Mouse (Mus musculus): Measurements from ENCODE around the gene Ube2f. TPM values are rescaled to one million over a fixed set of nuclear protein-coding genes. Genes with fewer than 3 reads are reported as not detected.
A peak's percentile ranks its signal among the peaks of the same experiment; 100 is the strongest.

The Ube2f gene
- polyA plus RNA-seq, 1 experiment, result 39.0 TPM

DNA sequence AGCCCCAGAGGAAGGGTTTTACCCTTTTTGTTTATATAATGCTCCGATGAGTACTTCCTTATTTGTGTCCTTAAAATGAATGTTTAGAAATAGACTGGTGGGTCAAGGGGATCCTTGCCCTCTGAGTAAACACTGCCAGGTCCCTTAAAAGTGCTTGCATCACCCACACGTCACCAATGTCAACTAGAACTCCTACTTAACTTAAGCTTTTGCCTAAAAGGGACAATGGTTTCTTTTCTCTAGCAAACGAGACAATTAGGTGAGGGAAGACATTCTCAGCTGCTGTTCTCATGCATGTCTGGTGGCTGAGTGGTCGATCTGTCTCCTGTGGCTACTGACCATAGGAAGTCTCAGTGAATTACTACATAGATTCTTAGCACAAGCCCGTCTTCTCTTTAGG, 18.2 kb upstream of the Ube2f start:
- no peak for DNase-seq (ENCODE audit: low read depth, low spot score)
- WGBS, result 33% methylated on average over 5 of the region's 5 CpGs

DNA sequence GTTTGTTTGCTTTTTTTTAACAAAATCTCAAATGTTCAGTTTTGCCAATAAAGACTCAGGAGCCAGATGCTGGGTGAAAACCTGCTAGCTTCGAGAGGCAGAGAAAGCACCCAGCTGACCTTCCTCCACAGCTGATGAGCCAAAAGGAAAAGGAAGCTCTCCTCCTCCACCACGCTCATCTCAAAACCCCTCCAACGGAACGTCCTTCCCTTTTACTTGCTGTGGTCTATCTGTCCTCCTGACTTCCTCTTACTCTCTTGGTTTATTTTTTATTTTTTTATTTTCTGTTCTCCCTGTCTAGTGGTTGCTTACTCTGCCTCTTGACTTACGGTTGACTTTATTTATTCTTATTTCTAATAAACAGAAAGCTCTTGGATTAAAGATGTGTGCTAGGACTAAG, 14.7 kb upstream of the Ube2f start:
- WGBS, result 58% methylated on average over 5 of the region's 5 CpGs
- DNase-seq (ENCODE audit: low read depth, low spot score), result no peak

DNA sequence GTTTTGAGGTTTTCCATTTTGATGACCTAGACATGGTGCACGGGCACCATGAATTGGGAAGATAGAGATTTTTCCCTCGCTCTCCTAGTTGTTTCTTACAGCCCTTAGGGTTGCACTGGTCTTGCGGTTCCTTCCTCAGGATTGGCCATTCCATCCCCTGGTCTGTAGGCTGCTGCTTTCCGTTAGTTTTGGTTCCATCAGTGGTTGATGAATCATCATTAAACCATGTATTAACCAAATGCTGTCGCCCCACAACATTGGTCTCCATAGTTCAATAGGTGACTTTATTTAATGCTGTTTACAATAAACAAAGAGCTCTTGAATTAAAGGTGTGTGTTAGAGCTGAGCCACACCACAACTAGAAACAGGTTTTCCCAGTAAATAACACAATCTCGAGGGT, 12.4 kb upstream of the Ube2f start:
- DNase-seq (ENCODE audit: low read depth, low spot score), result no peak
- 75% methylated on average over 6 of the region's 6 CpGs for WGBS

DNA sequence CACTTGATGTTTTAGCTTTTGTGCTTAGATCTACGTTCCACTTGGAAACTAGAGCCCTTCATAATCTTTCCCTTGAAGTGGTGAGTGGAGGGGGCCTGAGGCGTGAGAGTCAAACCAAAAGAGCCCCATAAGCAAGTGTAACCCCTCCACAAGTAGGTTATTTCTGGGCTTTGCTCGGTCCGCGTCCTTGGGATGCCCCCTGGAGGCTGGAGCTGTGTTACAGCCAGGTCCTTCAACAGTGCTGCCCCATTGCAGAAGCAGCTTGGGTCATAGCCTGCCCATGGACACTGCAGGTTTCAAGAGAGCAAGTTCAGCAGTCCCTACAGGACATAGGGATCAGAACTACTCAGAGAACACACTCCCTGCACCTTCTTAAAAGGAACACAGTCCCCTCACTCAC, 11.0 kb upstream of the Ube2f start:
- no peak for DNase-seq (ENCODE audit: low read depth, low spot score)
- 24% methylated on average over 5 of the region's 5 CpGs for WGBS

DNA sequence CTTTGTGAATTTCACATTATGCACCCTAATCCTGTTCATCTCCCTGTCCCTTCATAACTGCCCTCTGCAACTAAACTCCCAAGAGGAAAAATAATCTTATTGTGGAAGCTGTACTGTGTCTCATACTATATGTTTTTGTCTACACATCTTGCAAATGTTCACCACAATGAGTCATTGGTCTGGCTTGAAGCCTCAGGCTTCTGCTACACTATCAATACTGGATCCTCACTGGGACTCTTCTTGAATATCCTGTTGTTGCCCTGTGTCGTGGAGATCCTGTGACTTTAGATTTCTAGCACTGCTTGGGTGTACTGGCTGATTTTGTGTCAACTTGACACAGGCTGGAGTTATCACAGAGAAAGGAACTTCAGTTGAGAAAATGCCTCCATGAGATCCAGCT, 10.3 kb upstream of the Ube2f start:
- no peak for DNase-seq (ENCODE audit: low read depth, low spot score)
- WGBS, result 76% methylated on average over 1 of the region's 1 CpGs

- WGBS, result 67% methylated on average over 1 of the region's 1 CpGs
- peak; percentile 92 for DNase-seq (ENCODE audit: low read depth, low spot score)
These were observed 9.4 kb upstream of the Ube2f start for GRCm38 (mm10) chr1:91240685-91241084.

- WGBS, result 65% methylated on average over 4 of the region's 4 CpGs
- DNase-seq (ENCODE audit: low read depth, low spot score), result no peak
These were observed 8.9 kb upstream of the Ube2f start for GRCm38 (mm10) chr1:91241249-91241648.

GRCm38 (mm10) chr1:91248242-91248641, 1.9 kb upstream of the Ube2f start:
- DNase-seq (ENCODE audit: low read depth, low spot score), result no peak
- 39% methylated on average over 5 of the region's 5 CpGs for WGBS

GRCm38 (mm10) chr1:91248970-91249369, 1.1 kb upstream of the Ube2f start:
- WGBS, result 50% methylated on average over 4 of the region's 4 CpGs
- no peak for DNase-seq (ENCODE audit: low read depth, low spot score)

DNA sequence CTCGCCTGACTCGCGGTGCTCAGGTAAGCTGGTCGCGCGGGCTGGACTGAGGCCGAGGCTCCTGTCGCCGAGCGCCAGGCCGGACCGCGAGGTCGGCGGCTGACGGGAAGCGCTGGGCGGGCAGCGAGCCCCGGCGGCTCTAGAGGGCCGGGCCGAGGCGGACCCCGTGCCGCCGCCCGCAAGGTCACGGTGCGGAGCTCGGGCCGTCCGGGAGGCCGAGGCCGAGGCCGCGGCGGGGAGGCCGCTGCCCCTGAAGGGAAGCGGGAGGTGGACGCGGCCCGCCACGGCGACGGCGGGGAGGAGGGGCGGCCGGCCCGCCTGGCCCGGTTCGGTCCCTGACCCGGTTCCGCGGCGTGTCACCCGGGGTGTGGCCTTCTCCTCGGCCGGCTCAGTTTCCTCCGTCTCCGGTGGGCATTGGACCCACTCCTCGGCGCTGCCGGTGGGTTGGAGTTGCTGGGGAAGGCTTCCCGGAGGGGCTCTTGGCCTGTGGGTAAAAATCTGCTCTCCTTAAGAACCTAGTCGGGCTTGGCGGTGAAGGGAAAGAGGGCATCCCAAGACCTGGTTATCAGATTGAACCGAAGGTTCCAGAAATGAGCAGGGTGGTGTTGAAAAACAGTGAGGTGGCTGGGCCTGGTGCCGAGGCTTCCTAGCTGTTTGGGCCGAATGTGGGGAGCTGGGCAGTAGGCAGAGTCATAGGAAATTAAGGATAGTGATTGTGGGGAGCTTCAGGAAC, 477 bp downstream of the Ube2f start:
- WGBS, result under 1% methylated on average over 70 of the region's 70 CpGs
- DNase-seq (ENCODE audit: low read depth, low spot score), result no peak

GRCm38 (mm10) chr1:91251148-91251650, 1.1 kb downstream of the Ube2f start:
- 27% methylated on average over 5 of the region's 5 CpGs for WGBS
- no peak for DNase-seq (ENCODE audit: low read depth, low spot score)

- 40% methylated on average over 8 of the region's 8 CpGs for WGBS
- no peak for DNase-seq (ENCODE audit: low read depth, low spot score)
These were observed 1.8 kb downstream of the Ube2f start for GRCm38 (mm10) chr1:91251927-91252326.

DNA sequence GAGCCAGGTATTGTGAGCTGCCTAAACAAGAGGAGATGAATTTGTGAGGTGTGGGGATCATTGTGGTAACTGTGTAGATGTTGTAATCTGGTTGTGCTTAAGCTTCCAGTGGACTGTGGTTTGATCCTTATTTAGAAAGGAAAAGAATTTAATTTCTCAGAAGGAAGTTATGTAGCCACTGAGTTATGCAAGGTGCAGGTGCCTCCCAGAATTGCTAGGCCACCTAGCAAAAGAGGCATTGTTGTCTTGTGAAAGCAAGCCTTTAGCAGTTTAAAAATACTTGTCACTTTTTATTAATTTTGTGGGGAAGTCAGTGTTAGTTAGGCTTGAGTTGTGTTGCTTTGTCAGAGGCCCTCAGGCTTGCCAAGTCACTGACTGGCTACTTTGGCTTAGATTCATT, 7.8 kb downstream of the Ube2f start:
- no peak for DNase-seq (ENCODE audit: low read depth, low spot score)

- WGBS, result 47% methylated on average over 5 of the region's 5 CpGs
- DNase-seq (ENCODE audit: low read depth, low spot score), result no peak
These were observed 9.7 kb downstream of the Ube2f start for GRCm38 (mm10) chr1:91259794-91260193.

GRCm38 (mm10) chr1:91262508-91262907, 12.4 kb downstream of the Ube2f start:
- DNase-seq (ENCODE audit: low read depth, low spot score), result no peak
- 88% methylated on average over 7 of the region's 7 CpGs for WGBS

DNA sequence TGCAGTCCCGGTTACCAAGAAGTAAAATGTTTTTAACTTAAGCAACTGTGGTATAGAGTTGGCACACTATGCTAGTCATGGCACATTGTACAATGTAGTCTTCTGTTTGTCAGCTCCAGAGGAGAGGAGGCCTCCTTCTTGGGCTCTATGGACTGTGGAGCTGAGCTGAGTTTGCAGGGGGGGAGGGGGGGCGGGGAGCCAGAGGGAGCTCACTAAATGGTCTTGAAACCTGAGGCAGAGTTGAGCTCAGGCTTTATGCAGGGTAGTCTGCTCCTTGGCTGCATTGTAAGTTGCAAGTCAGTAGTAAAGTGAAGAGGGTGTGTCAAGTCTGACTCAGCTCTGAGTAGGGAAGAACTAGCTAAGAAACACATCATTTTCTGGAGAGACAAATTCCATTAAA, 22.2 kb downstream of the Ube2f start:
- 77% methylated on average over 2 of the region's 2 CpGs for WGBS

GRCm38 (mm10) chr1:91276581-91276980, 26.5 kb downstream of the Ube2f start:
- DNase-seq (ENCODE audit: low read depth, low spot score), result no peak
- 94% methylated on average over 4 of the region's 4 CpGs for WGBS

More for the DNA sequence above, 22.2 kb downstream of the Ube2f start:
- no peak for DNase-seq (ENCODE audit: low read depth, low spot score)

DNA sequence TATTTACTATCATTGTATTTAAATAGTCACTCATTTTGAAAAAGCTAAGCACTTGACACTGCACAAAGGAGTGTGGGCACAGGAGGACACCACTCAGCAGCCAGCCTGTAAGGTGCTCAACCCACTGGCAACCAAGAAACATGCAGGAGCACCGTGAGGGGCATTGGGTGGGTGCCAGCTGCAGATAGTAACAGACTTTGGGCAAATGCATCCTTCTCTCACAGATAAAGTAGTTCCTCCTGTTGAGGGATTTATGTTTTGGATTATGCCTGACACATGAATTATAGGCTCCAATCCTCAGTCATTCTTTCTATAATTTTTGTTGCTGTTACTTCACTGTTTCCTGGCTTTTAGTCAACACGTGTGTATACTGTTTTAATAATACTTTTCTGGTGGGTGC, 27.4 kb downstream of the Ube2f start:
- DNase-seq (ENCODE audit: low read depth, low spot score), result no peak
- WGBS, result 88% methylated on average over 2 of the region's 2 CpGs

DNA sequence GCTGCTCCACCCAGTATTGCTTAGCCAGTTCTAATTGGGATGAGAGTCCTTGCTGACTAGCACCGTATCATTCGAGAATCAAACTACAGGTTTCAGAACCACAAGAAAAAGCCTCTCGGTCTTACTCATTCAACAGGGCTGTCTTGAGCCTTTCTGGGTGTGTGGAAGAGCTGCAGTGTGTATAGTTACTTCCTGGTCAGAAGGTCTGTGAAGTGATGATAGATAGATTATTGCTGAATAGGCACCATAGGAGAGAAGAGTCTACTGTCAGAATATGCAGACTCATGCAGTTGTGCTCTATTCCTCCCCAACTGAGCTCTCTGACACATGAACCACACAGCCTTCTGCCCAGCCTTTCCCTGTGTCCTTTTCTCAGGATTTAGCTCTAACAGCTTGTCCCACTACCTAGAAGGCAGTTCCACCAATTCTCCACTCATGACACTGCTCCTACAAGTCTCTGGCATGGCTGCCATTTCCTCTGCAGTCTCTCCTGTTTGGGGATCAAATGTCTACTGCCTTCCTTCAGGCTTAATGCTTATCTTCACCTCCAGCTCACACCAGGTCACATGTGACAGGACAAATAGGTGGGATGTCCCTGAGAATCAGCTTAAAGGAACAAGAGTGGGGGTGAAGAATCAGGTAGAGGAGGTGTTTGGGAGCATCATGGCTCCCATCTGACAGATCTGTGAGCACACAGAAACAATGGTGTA, 28.5 kb downstream of the Ube2f start:
- 96% methylated on average over 3 of the region's 3 CpGs for WGBS
- DNase-seq (ENCODE audit: low read depth, low spot score), result no peak

DNA sequence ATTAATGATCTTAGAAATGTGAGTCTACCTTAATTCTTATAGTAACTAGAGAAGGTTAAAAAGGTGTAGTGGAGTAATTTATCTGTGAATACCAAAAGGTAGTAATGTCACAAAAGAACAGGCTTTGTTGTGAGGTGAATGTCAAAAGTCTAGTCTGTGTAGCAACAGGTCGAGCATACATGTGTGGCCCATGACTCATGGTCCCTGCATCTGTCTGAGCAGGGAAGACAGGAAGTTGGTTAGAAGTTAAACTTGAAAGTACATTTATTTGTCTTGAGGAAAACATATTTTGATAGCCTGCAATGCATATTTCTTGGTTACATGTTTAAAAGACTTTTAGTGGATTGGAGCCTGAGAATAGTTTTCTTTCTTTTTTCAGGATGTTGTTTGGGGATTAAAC, 29.0 kb downstream of the Ube2f start:
- 58% methylated on average over 1 of the region's 1 CpGs for WGBS
- no peak for DNase-seq (ENCODE audit: low read depth, low spot score)

DNA sequence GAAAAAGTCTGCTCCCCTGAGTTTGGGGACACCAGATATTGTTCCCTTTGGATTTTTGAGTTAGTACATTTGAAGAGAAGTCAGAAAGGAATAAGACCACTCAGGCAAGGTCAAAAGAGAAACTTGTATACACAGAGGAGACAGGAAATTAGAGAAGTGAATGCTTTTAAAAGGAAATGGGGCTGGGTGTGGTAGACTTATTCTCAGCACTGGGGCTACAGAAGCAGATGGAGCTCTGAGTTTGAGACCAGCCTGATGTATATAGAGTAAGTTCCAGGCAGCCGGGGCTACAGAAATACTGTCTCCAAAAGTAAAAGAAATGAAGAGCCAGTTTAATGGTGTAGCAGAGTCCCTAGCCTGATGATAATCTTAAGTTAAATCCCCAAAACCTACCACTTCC, 32.5 kb downstream of the Ube2f start:
- WGBS, result 88% methylated on average over 1 of the region's 1 CpGs
- DNase-seq (ENCODE audit: low read depth, low spot score), result no peak
